Mouse (Mus musculus) NIH3T3 (cell line): ENCODE measurements around the gene Jup.
"Not testable (repeated sequence)": the region's sequence is repeated elsewhere in the genome, so short reads cannot be mapped to it uniquely, and the experiment has no call there.

ENCODE experiments used
- DNase-seq: peaks from one replicate; pipeline ENCODE4 v3.0.0-alpha.2; 2012; ENCODE audit warnings: low read depth

Gene Jup

DNA sequence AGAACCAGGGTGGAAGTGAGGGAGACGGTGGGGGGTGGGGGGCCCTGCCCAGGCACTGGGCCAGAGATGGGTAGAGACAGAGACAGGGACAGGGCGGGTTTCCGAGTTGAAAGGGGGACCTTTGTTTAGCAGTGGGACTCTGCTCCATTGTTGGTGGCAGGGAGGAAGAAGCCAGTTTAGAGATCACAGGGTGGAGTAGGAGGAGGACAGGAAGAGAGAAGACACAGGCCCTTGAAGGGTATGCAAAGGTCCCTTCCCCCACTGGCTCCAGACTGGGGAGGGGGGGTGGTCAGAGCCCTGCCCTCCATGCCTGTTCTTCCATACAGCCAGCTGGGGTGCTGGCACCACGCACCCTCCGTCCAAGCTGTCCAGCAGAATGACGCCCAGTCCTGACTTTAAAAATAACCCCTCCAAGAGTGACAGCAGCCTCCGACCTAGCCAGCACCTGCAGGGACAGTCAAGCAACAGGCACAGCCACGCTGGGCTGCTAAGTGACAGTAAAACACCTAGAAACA lies 7.6 kb downstream of the Jup start:
- no peak for DNase-seq

DNA sequence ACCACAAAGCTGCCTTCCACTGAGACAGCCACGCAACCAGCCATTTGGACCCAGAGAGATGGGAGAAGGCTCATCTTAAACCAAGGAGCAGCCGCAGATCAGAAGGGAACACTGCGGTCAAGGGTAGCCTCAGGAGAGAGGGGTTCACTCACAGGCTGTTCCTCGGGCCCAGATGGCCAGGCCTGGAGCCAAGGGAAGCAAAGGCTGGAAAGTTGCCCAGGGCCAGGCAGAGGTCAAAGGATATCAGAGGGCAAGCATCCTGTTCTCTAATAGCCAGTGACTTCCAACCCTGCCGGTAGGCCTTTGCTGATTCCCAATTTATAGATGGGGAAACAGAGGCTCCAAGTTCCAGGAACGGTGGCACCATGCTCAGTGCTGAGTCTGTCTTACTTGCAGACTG lies 9.0 kb downstream of the Jup start:
- no peak for DNase-seq

DNA sequence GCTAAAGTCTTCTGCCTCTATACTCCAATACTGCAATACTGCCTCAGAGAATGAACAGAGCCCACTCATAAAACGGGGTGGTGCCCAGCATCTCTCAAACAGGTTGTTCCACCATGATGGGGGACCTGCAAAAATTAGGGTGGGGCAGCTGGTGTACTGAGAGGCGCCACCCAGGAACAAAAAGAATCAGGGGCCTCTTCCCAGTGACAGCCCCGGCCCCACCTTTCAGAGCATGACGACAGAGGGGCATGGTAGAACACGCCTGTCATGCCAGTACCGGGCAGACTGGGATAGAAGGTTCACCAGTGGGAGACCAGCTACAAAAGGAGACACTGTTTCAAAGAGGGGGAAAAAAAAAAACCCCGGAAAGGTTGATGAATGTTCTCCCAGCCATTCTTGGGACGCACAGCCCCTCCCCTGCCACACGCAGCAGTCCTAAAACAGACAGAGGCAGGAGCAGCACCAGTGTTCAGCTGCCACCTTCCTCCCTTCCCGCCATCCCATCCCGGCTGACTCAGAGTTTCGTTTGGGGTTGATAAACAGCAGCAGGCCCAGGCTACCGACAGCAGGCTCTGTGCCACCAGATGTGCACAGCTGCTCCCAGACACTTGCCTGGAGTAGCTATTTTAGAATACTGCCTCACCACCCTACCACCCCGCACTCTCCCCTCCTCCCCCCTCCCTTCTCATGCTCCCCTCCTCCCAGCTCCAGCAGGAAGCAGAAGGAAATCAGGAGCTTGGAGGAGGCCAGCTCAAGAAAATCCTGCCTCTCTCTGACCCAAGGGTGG lies 9.8 kb downstream of the Jup start:
- DNase-seq: peak; percentile 80

DNA sequence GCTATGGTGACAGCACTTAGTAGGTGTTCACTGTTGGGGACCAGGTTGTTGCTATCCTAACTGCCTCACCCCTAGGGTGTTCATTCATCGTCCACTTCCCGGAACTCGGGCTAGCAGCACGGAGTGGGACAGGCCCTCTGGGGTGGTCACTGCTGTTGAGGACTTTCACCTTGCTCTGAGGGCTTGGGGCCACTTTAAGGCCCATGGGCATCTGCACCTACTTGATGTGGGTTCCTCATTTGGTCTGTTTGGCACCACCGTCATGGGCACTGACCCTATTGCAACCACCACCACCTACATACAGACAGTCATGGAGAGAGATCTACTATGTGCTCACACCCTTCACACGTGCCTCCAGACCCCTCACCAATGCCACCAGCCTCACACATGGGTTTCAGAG lies 10.5 kb downstream of the Jup start:
- DNase-seq: no peak

DNA sequence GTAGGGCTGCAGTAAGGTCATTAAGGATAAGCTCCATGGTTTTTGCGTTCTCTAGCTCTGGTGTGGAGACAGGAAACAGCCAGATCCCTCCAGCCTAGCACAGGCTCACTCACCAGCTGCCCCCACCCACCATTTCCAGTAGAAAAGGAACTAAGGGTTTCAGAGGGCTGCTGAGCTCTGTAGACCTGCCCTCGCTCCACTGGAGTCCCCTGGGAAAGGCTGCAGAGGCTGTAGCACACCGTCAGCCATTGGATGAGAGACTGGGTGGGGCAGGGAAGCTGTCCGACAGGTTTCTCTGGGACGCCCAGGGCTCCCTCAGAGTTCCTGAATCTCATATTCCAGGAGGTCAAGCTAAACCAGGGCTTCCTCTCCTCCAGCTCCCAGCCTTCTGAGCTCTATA lies 11.0 kb downstream of the Jup start:
- no peak for DNase-seq

DNA sequence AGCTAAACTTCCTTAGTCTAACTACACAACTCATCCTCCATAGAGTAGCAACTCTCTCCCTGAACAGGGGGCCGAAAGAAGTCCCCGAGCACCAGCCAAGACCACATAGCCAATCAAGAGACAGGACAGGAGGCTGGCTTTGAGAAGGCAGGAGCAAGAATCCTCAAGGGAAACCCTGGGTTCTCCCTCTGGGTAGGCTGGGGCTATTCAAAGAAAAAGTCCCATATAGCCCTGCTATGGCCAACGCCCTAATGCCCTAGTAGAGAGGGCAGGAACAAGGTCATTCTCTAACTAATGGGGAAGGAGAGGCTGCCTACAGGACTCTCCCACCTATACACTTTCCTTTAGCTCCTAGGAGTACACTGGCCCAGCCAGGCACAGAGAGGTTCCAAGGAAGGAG lies 12.5 kb downstream of the Jup start:
- no peak for DNase-seq

DNA sequence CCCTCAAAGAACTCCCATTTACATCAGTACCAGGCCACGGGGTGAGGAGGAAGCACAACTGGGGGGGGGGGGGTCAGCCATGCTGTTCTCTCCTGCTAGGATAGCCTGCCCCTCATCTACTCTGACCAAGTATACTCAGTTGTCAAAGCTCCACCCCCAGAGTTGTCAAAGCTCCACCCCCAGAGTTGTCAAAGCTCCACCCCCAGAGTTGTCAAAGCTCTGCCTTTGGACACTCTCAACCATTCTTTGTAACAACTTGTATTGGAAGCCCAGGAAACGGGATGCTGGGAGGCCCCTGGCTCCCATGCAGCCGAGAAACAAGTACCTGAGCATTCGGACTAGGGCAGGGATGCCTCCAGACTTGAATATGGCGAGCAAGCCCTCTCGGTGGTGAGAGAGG lies 14.9 kb downstream of the Jup start:
- no peak for DNase-seq

DNA sequence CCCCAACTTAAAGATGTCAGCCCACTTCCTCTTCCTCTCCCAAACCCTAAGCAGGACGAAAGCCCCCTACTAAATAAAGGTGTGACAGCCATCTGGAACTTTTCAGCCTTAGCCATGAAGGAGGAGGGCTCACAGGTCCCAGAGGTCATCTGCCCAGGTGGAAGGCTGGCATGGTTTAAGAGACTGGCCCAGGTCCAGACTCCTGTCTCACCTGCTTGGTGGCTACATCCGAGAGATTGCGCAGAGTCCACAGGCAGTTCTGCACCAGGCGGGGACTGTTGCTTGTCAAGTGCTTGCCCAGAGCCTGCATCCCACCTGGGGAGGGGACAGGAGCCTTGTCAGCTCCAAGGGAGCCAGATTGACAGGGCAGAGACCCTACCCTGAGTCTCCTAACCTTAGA lies 18.3 kb downstream of the Jup start:
- DNase-seq: no peak

DNA sequence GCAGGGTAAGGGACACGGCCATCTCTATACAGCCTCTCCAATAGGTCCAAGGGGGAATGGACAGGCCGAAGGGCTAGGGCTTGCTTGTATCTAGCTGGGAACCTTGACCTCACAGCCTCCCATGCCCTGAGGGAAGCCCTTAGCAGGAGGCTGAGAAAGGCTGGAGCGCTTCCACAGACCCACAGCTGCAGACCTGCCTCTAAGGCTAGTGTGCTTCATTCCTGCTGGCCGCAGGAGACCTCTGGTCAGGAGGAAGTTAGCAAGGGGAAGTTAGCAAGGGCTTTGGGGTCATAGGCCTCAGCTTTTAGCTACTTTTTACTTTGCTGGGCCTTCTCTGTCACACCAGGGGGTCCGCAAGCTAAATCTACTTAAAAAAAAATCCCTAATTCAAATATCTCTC lies 19.1 kb downstream of the Jup start:
- no peak for DNase-seq

DNA sequence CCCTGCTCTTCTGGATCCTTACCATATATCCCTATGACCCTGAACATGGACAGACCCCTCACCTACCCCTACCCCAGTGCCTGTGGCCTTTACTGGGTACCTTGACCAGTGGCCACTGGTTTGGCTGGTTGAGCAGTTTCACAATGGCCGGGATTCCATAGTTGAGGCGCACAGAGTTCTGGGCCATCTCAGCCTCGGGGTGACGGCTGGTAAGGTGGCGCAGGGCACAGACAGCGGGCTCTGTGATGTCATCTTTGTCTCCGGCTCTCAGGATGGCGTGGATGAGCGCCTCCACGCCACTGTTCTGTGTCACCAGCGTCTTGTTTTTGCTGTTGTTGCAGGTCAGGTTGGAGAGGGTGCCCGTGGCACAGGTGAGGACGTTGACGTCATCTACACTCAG lies 19.6 kb downstream of the Jup start:
- DNase-seq: no peak

DNA sequence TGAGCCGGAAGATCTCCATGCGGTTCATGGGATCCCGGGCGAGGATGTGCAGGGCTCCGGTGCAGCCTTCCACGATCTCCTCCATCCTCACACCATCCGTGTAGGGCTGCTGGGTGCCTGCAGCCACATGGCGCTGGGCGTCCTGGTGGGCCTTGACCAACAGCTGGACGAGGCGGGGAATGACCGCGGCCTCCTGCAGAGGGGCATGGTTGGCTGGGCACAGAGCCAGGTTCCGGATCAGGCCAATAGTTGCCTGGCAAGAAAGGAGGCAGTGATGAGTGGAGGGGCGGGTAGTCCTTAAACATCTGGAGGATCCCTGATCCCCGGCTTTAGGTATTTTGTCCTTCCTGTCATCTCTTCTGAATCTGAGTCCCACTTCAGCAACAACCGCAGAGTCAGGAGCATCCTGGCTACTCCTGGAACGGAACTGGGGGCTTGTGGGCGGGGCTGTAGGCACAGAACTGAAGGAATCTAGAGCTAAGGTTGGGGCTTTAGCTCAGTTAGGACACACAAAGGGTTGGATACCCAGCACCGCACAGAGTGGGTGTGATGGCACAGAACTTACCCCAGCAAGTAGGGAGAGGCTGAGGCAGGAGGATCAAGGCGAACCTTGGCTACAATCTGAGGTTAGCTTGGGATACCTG lies 20.7 kb downstream of the Jup start:
- DNase-seq: no peak

DNA sequence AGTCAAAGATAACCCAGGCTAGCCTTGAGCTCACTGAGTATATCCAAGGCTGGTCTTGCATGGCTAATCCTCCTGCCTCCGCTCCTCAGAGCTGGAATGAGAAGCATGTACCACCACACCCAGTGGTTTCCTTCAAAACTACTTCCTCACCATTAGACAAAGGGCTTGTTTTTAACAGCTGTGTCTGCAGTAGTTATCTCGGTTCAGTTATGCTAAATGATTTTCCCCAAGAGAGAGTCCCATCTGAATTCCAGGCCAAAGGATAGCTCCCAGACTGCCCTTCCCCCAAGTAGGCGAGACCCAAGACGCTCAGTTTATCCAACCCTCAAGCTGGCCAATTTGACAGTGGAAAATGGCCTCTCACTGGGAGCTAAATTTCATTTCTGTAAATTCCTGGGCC lies 21.6 kb downstream of the Jup start:
- DNase-seq: no peak

DNA sequence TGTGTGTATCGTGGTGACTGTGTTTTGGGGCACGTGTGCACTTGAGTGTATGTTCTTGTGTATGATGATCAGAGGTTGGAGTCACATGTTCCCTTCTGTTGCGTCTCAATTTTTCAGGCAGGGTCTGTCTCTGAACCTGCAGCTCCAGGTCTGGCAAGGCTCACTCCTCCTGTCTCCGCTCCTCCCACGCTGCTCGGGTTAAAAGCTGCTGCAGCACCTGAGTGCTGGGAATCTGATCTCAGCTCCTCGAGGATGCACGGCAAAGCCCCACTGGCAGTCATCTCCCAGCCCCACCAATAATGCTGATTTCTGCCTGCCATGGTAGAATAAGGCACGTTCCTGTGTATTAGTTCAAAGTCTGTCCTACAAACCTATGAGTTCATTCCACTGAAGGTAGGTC lies 22.4 kb downstream of the Jup start:
- DNase-seq: no peak

DNA sequence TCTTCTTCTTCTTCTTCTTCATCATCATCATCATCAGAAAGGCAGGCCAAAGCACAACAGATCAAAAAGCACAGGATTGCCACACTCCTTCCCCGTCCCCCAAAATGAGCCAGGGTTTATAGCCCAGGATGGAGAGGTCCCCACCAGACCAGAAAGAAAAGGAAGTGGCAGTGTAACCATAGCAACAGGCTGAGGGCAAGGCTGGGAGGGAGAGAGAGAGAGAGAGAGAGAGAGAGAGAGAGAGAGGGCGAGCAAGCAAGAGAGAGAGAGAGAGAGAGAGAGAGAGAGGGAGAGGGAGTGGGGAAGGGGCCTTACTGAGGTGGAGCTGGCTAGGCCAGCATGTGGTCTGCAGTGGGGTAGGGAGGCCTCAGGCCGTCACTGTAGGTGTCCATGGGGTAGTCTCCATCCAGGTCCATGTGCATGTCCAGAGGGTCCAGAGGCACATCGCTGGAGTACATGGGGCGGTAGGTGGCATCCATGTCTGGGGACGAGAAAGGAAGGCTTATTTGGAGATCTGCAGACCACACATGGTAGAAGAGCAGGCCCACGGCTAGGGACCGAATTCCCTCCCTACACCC lies 25.5 kb downstream of the Jup start:
- no peak for DNase-seq

DNA sequence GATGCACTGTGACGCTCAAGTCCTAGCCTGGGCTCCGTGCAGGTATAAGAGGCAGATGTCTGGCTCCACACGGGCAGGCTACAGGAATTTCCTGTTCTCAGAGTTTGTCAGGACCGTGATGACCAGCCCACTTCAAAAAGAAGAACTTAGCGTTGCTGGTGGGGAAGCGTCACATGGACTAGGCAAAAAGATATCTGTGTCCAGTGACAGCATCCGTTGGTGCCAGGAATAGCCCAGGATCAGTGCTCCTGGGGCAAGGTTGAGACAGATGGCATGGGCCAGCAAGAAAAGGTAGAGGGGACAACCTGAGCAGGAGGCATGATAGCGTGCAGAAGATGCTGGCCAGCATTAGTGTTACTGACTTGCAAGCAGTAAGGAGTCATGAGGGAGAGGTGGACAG lies 27.7 kb downstream of the Jup start:
- no peak for DNase-seq

DNA sequence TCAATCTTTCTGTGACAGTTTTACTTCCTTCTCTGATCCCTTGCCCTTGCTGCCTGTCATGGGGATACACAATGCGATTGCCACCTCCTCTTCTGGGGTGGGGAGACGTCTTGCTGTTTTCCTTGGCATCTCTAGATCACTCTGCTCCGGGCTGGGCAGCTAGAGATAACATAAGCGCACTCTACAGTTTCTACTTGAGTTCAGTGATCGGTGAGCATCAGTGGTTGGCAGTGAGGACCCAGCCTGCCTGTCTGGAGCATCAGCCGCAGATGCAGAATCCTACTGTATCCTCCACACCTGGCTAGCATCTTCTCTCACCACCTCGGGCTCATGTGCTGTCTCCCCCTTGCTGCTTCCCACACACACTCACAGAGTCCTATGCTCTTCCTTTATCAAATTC lies 28.4 kb downstream of the Jup start:
- DNase-seq: no peak

DNA sequence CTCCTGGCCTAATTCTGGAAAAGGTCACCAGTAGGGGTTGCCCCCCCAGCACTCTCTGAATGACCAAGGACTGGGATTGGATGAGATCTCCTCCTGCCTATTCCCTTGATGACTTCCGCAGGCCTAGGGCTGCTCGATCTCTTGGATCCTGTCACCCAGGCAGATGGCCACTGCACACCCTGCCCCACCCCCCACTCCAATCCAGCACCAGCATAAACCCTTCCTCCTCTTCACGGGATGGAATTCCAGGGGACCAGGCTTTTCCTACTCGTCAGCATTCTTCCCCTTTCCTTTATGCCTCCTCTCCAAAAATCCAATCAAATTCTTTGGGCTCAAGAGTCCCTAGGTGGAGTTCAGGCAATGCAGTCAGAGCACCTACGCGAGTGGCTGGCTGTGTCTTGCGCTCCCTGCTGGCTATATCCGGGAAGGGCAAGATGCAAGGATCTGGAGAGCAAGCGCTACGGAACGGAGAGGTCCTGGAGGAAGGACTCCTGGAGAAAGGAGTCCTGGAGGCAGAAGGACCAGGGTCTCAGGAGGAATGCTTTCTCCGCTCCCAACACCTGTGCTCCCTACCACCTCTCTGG lies 34.5 kb downstream of the Jup start:
- peak; percentile 55 for DNase-seq

DNA sequence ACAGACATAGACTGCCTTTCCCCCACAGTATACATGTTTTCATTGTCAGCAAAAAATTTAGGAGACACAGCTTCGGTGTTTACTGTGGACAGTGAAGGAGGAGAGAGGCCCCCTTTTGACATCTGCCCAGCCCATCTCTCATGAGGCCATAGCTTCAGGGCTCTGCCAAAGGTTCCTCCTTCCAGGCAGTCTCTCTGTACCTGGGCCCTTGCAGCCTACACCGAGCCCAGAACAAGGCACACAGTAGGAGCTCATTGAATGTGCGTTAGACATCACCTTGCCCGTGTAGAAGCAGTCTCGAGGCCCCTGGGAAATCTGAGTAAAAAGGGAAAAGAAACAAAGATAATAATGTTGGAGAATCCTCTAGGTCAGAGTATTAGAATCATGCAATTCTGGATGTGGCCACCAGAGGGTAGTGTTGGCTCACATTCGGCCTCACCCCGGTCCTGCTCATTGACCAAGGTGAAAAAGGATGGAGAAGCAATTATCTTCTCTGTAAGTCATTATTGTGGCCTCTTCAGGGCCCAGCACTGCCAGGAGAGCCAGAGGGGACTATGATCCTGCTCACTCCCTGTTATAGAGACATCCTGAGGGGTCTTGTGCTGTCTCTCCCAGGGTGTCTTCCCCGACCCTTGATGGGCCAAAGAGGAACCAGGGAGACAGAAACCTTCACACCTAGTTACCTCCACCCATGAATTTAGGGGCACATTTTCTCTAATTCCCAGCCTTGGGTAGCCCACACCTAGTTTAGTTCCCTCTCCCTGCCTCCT lies 35.2 kb downstream of the Jup start:
- DNase-seq: peak; percentile 86

DNA sequence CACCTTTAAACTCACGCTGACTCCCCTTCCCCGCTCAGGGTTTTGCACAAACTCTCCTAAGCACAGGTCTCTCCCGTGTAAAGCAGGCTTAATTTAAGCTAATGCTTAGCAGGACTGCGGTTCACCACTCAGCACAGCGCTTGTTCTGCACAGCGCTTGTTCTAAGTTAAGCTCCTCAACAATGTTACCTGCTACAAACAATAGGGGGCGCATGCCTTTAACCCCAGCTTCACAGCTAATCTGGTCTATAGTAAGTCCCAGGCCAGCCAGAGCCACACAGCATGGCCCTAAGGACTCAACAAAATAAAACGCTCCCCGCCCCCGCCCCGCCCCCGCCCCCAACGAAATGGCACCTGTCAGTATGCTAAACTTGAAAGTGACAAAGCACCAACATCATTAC lies 36.5 kb downstream of the Jup start:
- DNase-seq: not testable (repeated sequence)

DNA sequence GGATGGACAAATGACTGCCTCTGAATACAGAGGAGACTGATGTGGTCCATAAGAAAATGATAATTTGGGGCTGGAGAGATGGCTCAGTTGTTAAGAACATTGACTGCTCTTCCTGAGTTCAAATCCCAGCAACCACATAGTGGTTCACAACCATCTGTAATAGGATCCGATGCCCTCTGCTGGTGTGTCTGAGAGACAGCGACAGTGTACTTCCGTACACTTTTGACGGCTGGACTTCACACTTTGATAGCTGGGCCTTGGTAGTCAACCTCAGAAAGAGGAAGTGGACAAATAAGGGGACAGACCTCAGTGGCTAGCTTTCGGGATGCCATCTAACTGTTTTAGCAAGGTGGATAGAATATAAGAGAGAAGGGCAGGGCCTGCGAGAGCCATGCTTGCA lies 37.4 kb downstream of the Jup start:
- DNase-seq: no peak

DNA sequence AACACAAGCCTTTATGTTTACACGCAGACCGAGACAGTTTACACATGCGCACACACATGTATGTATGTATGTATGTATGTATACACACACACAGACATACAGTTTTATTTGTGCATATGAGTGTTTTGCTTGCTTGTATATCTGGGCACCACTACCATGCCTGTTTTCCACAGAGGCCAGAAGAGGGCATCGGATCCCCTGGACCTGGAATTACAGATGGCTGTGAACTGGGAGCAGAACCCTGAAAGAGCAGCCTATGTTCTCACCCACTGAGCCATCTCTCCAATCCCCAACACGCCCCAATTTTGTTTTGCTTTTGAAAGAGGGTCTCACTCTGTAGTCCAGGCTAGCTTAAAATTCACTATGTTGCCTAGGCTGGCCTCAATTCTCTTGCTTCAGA lies 40.2 kb downstream of the Jup start:
- DNase-seq: peak; percentile 45

DNA sequence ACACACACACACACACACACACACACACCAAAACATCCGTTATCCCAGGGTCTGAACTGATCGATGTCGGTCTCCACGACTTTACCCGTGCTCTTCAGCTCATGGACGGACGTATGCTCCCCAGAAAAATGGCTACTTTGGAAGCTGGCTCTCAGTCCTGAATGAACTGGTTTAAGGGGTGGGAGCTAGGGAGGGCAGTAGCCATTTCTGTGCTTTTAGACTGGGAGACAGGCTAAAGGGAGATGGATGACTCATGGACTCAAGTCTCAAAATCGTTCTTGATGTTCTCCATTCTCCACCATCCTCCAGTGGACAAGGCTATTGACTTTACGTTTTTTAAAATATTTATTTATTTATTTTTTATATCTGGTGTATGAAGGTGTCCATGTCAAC lies 40.7 kb downstream of the Jup start:
- DNase-seq: no peak
